Mouse (Mus musculus): ENCODE measurements at regions not wholly inside any gene's neighbourhood (a gene's known extent, or its start where the extent isn't known, plus 50 kb on each side); places are given as distances from the start of the nearest gene placed in this dataset.

DNA sequence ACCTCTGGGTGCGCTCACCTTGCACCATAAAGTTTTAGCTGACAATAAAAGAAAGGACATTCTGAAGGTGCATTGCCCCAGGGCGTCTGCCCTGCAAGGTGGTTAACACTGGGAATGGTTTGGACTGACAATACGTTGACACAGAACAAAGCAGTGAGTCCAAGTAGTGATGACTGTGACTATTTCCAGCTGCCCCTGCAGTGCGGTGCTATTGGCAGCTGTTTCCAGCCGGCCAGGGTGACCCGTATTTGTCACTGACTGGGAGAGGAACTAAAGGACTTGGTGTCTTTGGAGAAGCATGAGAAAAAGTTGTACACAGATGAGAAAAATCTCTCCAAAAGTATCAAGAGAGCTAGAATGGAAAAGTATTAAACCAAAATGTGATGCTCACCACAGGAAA is 52.0 kb upstream of the Vtcn1 start:
- DNase-seq (ENCODE audit: low read depth, low spot score): no peak

DNA sequence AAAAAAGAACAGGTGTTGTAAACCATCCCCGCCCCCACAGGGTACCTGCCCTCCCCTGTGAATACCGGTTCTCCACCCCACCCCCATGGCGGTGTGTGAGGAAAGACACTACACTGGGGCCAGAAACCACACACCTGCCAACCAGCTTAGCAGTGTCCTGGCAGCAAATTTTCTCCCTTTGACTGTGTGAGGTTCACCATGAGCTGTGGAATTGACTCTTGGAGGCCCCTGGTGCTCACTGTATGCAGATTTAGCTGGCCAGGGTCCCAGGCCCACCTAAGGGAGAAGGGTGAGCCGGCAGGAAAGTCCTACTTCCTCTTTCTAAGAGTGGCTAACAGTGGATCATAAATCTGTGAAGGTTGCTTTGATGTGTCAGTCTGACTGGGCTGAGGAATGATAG is 53.9 kb upstream of the Vtcn1 start:
- DNase-seq (ENCODE audit: low read depth, low spot score): no peak

DNA sequence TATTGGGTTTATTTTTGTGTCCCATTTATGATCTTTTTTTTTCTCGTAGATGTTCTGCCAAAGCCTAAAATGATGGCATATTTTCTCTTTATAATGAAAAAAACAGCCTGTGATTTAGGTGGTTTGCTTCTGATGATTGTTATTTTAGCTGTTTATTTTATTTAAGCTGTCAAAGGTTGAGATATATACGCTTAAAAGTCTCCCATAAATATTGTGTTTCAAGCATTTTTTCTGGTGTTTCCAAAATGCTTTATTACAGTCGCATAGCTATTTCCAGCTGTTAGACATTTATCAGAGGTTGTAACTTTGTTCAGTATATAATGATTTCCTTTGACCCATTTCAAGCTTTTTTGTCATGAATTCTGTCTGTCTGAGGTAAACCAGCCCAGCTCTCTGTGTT is 54.4 kb upstream of the Vtcn1 start:
- DNase-seq (ENCODE audit: low read depth, low spot score): no peak

DNA sequence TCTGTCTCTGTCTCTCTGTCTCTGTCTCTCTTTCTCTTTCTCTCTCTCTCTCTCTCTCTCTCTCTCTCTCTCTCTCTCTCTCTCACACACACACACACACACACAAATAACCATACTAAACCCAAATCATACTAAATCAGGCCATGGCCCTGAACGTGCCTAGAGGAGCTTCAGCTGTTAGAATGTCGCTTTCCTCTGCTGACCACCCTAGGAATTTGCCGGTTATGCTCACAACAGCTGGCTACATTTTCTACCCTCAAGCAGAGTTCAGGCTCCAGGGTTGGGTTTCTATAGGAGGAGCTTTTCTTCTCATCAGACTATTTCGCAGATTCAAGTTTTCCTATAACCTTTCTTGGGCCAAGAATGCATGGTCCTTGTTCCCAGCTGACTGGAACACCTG is 56.1 kb upstream of the Vtcn1 start:
- no peak for DNase-seq (ENCODE audit: low read depth, low spot score)

GRCm38 (mm10) chr3:100768170-100768624 is 57.1 kb upstream of the Vtcn1 start:
- peak; percentile 35 for DNase-seq (ENCODE audit: low read depth, low spot score)

DNA sequence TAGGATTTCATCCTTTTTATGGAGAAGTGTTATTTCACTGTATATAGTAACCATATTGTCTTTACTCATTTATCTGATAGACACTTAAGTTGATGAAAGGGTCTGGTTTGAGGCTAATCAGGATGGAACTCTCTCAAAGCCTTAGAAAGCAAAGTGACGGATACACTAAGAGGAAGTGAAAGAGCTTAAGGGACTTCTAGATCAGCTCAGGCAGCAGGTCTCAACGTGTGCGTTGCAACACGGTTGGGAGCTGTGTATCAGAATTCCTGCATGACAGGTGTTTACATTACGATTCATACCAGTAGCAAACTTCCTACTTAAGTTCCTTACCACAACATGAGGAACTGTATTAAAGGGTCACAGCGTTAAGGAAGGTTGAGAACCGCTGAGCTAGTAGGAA is 59.9 kb upstream of the Vtcn1 start:
- no peak for DNase-seq (ENCODE audit: low read depth, low spot score)

DNA sequence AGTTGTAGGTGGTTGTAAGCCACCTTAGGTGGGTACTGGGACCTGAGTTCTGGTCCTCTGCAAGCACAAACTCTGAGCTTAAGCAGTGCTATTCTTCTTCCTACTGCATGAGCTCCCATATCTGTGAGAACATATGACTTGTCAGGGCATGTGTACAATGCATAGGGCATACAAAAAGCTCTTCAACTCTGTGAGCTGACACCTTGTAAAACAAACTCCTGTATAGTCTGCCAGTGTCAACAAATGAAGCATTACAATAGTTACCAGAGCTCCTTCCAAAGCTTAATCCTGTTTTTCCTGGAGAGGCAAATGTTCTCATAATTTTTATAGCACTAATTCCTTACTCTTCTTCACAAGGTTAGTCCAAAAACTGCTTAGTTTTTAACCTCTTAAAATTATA is 62.4 kb upstream of the Vtcn1 start:
- no peak for DNase-seq (ENCODE audit: low read depth, low spot score)

- DNase-seq (ENCODE audit: low read depth, low spot score): no peak
Measured at GRCm38 (mm10) chr3:100759091-100759941, 65.9 kb upstream of the Vtcn1 start.

GRCm38 (mm10) chr3:100754677-100755076 is 69.4 kb upstream of the Man1a2 start:
- no peak for DNase-seq (ENCODE audit: low read depth, low spot score)

GRCm38 (mm10) chr3:100751211-100751610 is 65.9 kb upstream of the Man1a2 start:
- DNase-seq (ENCODE audit: low read depth, low spot score): no peak

DNA sequence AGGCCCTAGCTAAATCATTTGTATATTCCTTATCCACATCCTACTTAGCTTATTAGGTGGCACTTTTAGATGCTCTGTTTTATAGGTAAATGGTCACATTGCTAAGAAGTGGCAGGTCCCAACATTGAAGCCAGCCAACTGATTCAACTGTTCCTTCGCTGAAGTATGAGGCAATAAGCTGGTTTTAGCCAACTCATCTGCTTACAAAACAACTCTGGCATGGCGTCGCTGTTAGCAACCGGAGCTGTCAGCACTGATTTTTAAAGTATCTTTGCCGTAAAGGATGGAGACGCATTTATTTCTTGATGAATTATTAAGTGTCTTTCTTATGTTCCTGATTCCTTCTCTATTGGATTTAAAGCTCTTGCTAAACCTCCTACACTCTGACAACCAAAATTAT is 63.4 kb upstream of the Man1a2 start:
- DNase-seq (ENCODE audit: low read depth, low spot score): no peak

DNA sequence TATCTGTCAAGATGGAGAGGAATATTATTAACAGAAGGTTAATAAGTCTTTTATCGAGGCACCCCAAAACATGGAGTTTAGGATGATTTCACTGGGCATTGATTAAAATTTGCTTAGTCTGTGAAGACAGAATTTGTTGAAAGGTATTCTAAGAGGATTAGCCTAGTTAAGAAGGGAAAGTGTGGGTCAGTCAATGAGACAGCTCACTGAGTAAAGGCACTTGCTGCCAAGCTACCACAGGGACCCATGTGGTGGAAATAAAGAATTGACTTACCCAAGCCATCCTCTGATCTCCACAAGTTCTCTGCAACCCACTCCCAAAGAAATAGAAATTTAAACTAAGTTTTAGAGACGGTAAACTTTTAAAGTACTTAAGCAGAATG is 63.0 kb upstream of the Man1a2 start:
- no peak for DNase-seq (ENCODE audit: low read depth, low spot score)

GRCm38 (mm10) chr3:100747421-100748308 is 62.4 kb upstream of the Man1a2 start:
- DNase-seq (ENCODE audit: low read depth, low spot score): no peak

GRCm38 (mm10) chr3:100737660-100738059 is 52.4 kb upstream of the Man1a2 start:
- DNase-seq (ENCODE audit: low read depth, low spot score): no peak

DNA sequence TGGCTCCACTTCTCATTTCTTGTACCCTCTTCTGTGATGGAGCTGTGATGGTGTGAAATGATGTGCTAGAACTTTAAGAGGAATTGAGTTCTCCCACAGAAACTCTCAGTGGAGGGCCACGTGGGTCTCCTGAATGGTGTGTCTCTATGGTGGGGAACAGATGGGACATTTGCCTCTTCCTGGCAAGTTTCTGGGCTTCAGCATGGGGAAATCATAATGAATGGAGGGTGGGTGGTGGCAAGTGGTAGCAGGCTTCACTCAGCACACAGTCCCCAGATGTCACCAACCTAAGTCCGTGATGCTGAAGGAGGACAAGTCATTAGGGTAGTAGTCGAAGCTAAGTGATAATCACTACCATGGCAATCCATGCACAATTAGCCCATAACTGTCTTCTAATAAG is 51.2 kb upstream of the Man1a2 start:
- DNase-seq (ENCODE audit: low read depth, low spot score): no peak
